Mouse (Mus musculus) forebrain, postnatal 0 days (tissue): Measurements from ENCODE around the gene Medag. TPM values are rescaled to one million over a fixed set of nuclear protein-coding genes. Genes with fewer than 3 reads are reported as not detected.

Source experiments
- ATAC-seq: fragments of 200-750 bp; cut with Nextera tagmentation; 2 replicates; pipeline ENCODE4 v1.8.0; 2017; ENCODE audit warnings: mild to moderate bottlenecking, moderate library complexity
- DNase-seq: peaks from one replicate; pipeline ENCODE4 v3.0.0-alpha.2; 2015
- H3K27ac ChIP-seq: fragments of 300-500 bp; sonication (generic); 2 replicates; pipeline ENCODE4 v1.5.1; 2014; ENCODE audit warnings: low read depth, mild to moderate bottlenecking, antibody characterized with exemption, low read length, moderate library complexity, mixed read lengths
- H3K27me3 ChIP-seq: fragments of 300-500 bp; sonication (generic); 2 replicates; pipeline ENCODE4 v1.6.1; 2014; ENCODE audit warnings: mild to moderate bottlenecking, low read length, mixed read lengths; ENCODE audit not compliant: insufficient read depth
- H3K36me3 ChIP-seq: fragments of 300-500 bp; sonication (generic); 2 replicates; pipeline ENCODE4 v1.6.1; 2014; ENCODE audit warnings: mild to moderate bottlenecking, moderate library complexity; ENCODE audit not compliant: insufficient read depth
- H3K4me1 ChIP-seq: fragments of 300-500 bp; sonication (generic); 2 replicates; pipeline ENCODE4 v1.6.1; 2014; ENCODE audit warnings: antibody characterized with exemption; ENCODE audit not compliant: insufficient read depth
- H3K4me2 ChIP-seq: fragments of 300-500 bp; sonication (generic); 2 replicates; pipeline ENCODE4 v1.6.1; 2014; ENCODE audit warnings: low read depth, mild to moderate bottlenecking, moderate library complexity
- H3K4me3 ChIP-seq: fragments of 300-500 bp; sonication (generic); 2 replicates; pipeline ENCODE4 v1.5.1; 2014; ENCODE audit warnings: low read depth, low read length, mixed read lengths
- H3K9ac ChIP-seq: fragments of 300-500 bp; sonication (generic); 2 replicates; pipeline ENCODE4 v1.6.1; 2014; ENCODE audit warnings: mild to moderate bottlenecking
- H3K9me3 ChIP-seq: fragments of 300-500 bp; sonication (generic); 2 replicates; pipeline ENCODE4 v1.6.1; 2016; ENCODE audit warnings: low read length
- CTCF ChIP-seq: sonication (generic); IDR thresholded peaks from 2 replicates; pipeline ENCODE4 v1.5.1; 2016; ENCODE audit warnings: antibody characterized with exemption, control low read depth, low read depth
- WGBS: fragments of 180-500 bp; shearing (Covaris S2); extraction: QIAGEN DNeasy Blood & Tissue Kit; methylation state at CpG from one replicate; pipeline ENCODE4 v1.1.7; 2014; 5-methylcytosine and 5-hydroxymethylcytosine counted together
- polyA plus RNA-seq: library from polyadenylated mRNA; unstranded; fragments of >200 nt; fragmentation: Nextera tagmentation; extraction: Ambion mirVana; gene quantifications from 2 replicates; pipeline ENCODE4 v1.2.1, GENCODE M21; 2015
- total RNA-seq: library from RNA; depleted of rRNA; stranded (reverse); fragments of >200 nt; gene quantifications from 2 replicates; pipeline ENCODE4 v1.2.3, GENCODE M21; 2014; rRNA removed

The Medag gene
- total and polyA plus RNA-seq, 2 experiments from 2014 or later = 1.8 to 2.1 TPM

DNA sequence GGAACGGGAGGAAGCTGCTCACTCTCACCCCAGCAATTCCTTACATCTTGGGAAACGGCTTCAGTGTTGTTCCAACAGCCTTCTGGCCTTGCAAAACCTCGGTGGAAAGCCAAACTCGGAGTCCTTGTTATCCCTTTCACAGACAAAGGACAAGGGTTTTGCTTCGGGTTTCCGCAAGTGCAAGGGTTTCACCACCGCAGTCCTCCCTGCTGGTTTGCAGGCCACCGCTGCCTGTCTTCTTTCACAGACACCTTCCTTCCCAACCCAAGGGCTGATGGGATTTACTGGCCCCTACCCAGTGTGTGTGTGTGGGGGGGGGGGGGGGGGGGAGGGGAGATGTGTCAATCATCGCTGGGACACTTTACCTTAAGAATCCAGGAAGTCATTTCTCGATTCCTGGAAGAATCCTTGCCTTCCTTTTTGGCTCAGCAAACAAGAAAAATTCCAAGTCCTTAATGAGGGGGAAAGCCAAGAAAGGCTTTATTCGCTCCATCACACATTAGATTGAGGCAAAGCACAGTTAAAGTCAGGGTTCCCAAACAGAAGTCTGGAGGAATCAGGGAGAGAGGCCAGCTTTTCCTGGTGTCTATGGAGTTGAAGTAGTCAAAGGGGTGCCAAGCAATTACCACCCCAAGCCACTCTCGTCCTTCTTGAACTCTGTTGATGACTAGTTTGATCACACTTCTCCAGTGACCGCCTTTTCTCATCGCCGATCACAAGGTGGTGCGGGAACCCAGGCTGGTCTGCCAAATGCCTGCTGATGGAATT is 63.3 kb downstream of the Medag start:
- H3K27ac ChIP-seq = no peak overlapping the region; the same call in 1 of the 2 replicates
- no peak for TF ChIP-seq CTCF

More for the DNA sequence above, 63.3 kb downstream of the Medag start:
- DNase-seq (peak; percentile 43), ATAC-seq (peak; percentile 38)
- no peaks in the 10 kb centered on the region for H3K27me3 ChIP-seq
- H3K9me3 ChIP-seq = no peaks in the 10 kb centered on the region
- H3K4me1 ChIP-seq = no peaks in the 10 kb centered on the region
- WGBS = 62% methylated on average over 16 of the region's 16 CpGs
- H3K4me2 ChIP-seq = no peak overlapping the region
- no peak overlapping the region for H3K9ac ChIP-seq
- H3K36me3 ChIP-seq = no peaks in the 10 kb centered on the region
- no peak overlapping the region for H3K4me3 ChIP-seq

Other genes with a start within 250 kb of the Medag start
- 61.3 and 63.6 TPM in 2 replicates for gene Uspl1, start 227.4 kb upstream of the Medag start, total RNA-seq
- 37.3 and 41.8 TPM in 2 replicates for gene Uspl1, start 227.4 kb upstream of the Medag start, polyA plus RNA-seq
- gene Hmgb1, start 227.3 kb upstream of the Medag start, total RNA-seq = 446 and 559 TPM in 2 replicates
- gene Hmgb1, start 227.3 kb upstream of the Medag start, polyA plus RNA-seq = 836 and 892 TPM in 2 replicates
- 3.4 and 11.6 TPM in 2 replicates for gene Alox5ap, start 147.0 kb upstream of the Medag start, total RNA-seq
- gene Alox5ap, start 147.0 kb upstream of the Medag start, polyA plus RNA-seq = 10.8 and 13.3 TPM in 2 replicates
- gene Tex26, start 27.9 kb downstream of the Medag start, total RNA-seq = 0.14 and 2.8 TPM in 2 replicates
- 1.5 and 1.8 TPM in 2 replicates for gene Tex26, start 27.9 kb downstream of the Medag start, polyA plus RNA-seq
- 0.15 and 0.38 TPM in 2 replicates for gene Wdr95, start 116.9 kb downstream of the Medag start, total RNA-seq
- 0.45 and 0.84 TPM in 2 replicates for gene Wdr95, start 116.9 kb downstream of the Medag start, polyA plus RNA-seq
- gene Hsph1, start 224.6 kb downstream of the Medag start, total RNA-seq = 41.2 and 49.2 TPM in 2 replicates
- 68.4 and 78.6 TPM in 2 replicates for gene Hsph1, start 224.6 kb downstream of the Medag start, polyA plus RNA-seq